Mouse (Mus musculus) CH12F3 (cell line): ENCODE measurements around the gene Cdca5.
"Not testable (repeated sequence)": the region's sequence is repeated elsewhere in the genome, so short reads cannot be mapped to it uniquely, and the experiment has no call there.

ENCODE experiments used
- in situ Hi-C: fragments of 300-500 bp; cut with MboI; formaldehyde crosslinking; loops from 2 replicates; pipeline ENCODE4 v1.14.3; 2020; ENCODE audit warnings: low sequenced_read_pairs

Cdca5 gene

GRCm38 (mm10) chr19:6101186-6101585 lies 16.4 kb downstream of the Cdca5 start:
- in situ Hi-C loops = no loop called here

- in situ Hi-C loops = no loop called here
Measured at GRCm38 (mm10) chr19:6102169-6102853, 17.5 kb downstream of the Cdca5 start.

- in situ Hi-C loops = no loop called here
Measured at GRCm38 (mm10) chr19:6104476-6104875, 19.7 kb downstream of the Cdca5 start.

- in situ Hi-C loops = no loop called here
Measured at GRCm38 (mm10) chr19:6105586-6105985, 20.8 kb downstream of the Cdca5 start, which contains the start of gene Naaladl1. Naaladl1 (plus strand) TSS chr19:6105782.

- in situ Hi-C loops = no loop called here
Measured at GRCm38 (mm10) chr19:6113116-6113515, 28.3 kb downstream of the Cdca5 start.

GRCm38 (mm10) chr19:6116113-6116850 lies 31.5 kb downstream of the Cdca5 start:
- in situ Hi-C loops = no loop called here

GRCm38 (mm10) chr19:6117346-6117985 lies 32.7 kb downstream of the Cdca5 start:
- in situ Hi-C loops = no loop called here

GRCm38 (mm10) chr19:6117986-6118676 lies 33.3 kb downstream of the Cdca5 start, which contains the start of gene Sac3d1:
Sac3d1 (minus strand) TSS chr19:6118650.
- in situ Hi-C loops = no loop called here

GRCm38 (mm10) chr19:6118677-6119185 lies 33.9 kb downstream of the Cdca5 start:
- in situ Hi-C loops = no loop called here

- in situ Hi-C loops = loop anchor here (10.0 kb wide), 1 partner anchor 157 kb away; the partner anchor contains the start of gene Pola2
Measured at GRCm38 (mm10) chr19:6121761-6122160, 37.0 kb downstream of the Cdca5 start.

- in situ Hi-C loops = loop anchor here (10.0 kb wide), 1 partner anchor 159 kb away; the partner anchor contains the start of gene Pola2
Measured at GRCm38 (mm10) chr19:6123330-6123729, 38.5 kb downstream of the Cdca5 start.

- in situ Hi-C loops = loop anchor here (10.0 kb wide), 1 partner anchor 160 kb away; the partner anchor contains the start of gene Pola2
Measured at GRCm38 (mm10) chr19:6124898-6125297, 40.1 kb downstream of the Cdca5 start.

- in situ Hi-C loops = loop anchor here (10.0 kb wide), 1 partner anchor 161 kb away; the partner anchor contains the start of gene Pola2
Measured at GRCm38 (mm10) chr19:6126289-6126688, 41.5 kb downstream of the Cdca5 start.

- in situ Hi-C loops = loop anchor here (10.0 kb wide), 1 partner anchor 162 kb away; the partner anchor contains the start of gene Pola2
Measured at GRCm38 (mm10) chr19:6126789-6127580, 42.2 kb downstream of the Cdca5 start.

GRCm38 (mm10) chr19:6127760-6128341 lies 43.1 kb downstream of the Cdca5 start, which contains the start of gene Snx15:
Snx15 (minus strand) TSS chr19:6128304.
- in situ Hi-C loops = loop anchor here (10.0 kb wide), 1 partner anchor 163 kb away; the partner anchor contains the start of gene Pola2

- in situ Hi-C loops = not testable (repeated sequence)
Measured at GRCm38 (mm10) chr19:6130414-6131128, 45.8 kb downstream of the Cdca5 start.

- in situ Hi-C loops = no loop called here
Measured at GRCm38 (mm10) chr19:6132171-6132827, 47.5 kb downstream of the Cdca5 start.

GRCm38 (mm10) chr19:6133197-6133596 lies 48.4 kb downstream of the Cdca5 start:
- in situ Hi-C loops = not testable (repeated sequence)
